Mouse (Mus musculus) embryonic fibroblast, embryonic 13.5 days (primary cell): ENCODE measurements around the gene Dst.

Source experiments
- CTCF ChIP-seq: IDR thresholded peaks from 2 replicates; pipeline ENCODE4 v1.5.1; 2011; ENCODE audit warnings: mild to moderate bottlenecking, control low read depth, low read length, moderate library complexity, borderline replicate concordance; ENCODE audit not compliant: insufficient read depth
- POLR2A ChIP-seq: IDR thresholded peaks from 2 replicates; pipeline ENCODE4 v1.6.1; 2011; ENCODE audit warnings: low read depth, mild to moderate bottlenecking, control low read depth, low read length, moderate library complexity

DNA sequence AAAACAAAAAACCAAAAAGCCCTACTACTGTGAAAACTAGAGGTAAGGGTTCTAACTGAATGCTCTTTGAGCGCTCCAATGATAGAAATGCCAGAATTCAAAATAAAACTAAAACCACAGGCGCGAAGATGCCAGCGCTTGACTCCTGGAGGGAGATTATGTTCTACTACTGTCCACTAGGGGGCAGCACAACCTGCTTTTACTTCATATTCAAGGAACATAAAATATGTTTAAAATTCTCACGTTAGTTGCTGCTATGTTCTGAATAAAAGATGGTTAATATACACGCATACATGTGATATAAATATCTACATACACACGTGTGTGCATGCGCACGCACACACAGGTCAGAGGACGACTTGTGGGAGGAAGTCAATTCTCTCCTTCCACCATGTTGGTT lies 15.2 kb upstream of the Dst start:
- TF ChIP-seq CTCF (no peak), POLR2A (no peak)
